Mouse (Mus musculus) liver, postnatal 0 days (tissue): Measurements from ENCODE around the gene Magix.

Experiments used
- CTCF ChIP-seq: sonication (generic); IDR thresholded peaks from 2 replicates; pipeline ENCODE4 v1.5.1; 2016; ENCODE audit warnings: antibody characterized with exemption, low read depth
- EP300 ChIP-seq: IDR thresholded peaks from 2 replicates; pipeline ENCODE4 v1.6.1; 2016; ENCODE audit warnings: antibody characterized with exemption, low read depth, mild to moderate bottlenecking

- TF ChIP-seq CTCF (no peak), EP300 (no peak)
Measured at GRCm38 (mm10) chrX:7657221-7657639, 23.8 kb downstream of the Magix start, which contains the start of gene Prickle3.
